Mouse (Mus musculus): ENCODE results near the gene Cstl1. TPM values are rescaled to one million over a fixed set of nuclear protein-coding genes. Genes with fewer than 3 reads are reported as not detected.

The Cstl1 gene
- not detected in 2 replicates for polyA plus RNA-seq (2014; fragmentation: Nextera tagmentation; extraction: Ambion mirVana)

DNA sequence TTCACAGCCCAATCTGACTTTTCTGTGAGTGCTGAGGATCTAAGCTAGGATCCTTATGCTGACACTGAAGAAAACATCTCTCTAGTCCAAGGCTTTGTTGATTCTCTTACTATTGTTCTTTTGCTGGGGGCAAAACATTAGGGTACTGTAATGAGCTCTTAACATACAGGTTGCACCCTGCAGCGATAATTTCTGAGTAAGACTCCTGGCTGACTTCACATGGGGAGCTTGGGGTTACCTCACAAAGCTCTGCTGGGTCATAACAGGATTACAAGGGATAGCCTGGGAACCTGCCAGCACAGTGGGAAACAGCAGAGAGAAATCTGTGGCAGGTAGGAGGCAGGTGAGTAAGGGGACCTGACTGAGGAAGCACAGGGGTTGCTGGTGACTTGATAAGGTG lies at the start of gene Cstl1:
Gene Cstl1, plus strand, starts transcription at position 301 of the 400 bp plus-strand sequence.
- no peaks in the 10 kb centered on the region for H3K27me3 ChIP-seq (ENCODE audit: control insufficient read depth, insufficient read depth, low read length)
- no peaks in the 10 kb centered on the region for H3K9me3 ChIP-seq (ENCODE audit: control insufficient read depth, low read length)
- ATAC-seq (ENCODE audit: low FRiP score) (no peak), DNase-seq (ENCODE audit: low spot score, missing footprints) (no peak)
- no peak within 1 kb of the TSS for H3K27ac ChIP-seq (ENCODE audit: low read depth, low read length)
- H3K4me1 ChIP-seq (ENCODE audit: control insufficient read depth, insufficient read depth, low read length), result no peaks in the 10 kb centered on the region
- no peaks in the 10 kb centered on the region for H3K36me3 ChIP-seq (ENCODE audit: control insufficient read depth, insufficient read depth, low read length)
- H3K9ac ChIP-seq (ENCODE audit: low read length), result no peak within 1 kb of the TSS
- no peak within 1 kb of the TSS for H3K4me2 ChIP-seq
- 74% methylated on average over 1 of the region's 1 CpGs for WGBS
- H3K4me3 ChIP-seq (ENCODE audit: low read depth, low read length), result no peak within 1 kb of the TSS

DNA sequence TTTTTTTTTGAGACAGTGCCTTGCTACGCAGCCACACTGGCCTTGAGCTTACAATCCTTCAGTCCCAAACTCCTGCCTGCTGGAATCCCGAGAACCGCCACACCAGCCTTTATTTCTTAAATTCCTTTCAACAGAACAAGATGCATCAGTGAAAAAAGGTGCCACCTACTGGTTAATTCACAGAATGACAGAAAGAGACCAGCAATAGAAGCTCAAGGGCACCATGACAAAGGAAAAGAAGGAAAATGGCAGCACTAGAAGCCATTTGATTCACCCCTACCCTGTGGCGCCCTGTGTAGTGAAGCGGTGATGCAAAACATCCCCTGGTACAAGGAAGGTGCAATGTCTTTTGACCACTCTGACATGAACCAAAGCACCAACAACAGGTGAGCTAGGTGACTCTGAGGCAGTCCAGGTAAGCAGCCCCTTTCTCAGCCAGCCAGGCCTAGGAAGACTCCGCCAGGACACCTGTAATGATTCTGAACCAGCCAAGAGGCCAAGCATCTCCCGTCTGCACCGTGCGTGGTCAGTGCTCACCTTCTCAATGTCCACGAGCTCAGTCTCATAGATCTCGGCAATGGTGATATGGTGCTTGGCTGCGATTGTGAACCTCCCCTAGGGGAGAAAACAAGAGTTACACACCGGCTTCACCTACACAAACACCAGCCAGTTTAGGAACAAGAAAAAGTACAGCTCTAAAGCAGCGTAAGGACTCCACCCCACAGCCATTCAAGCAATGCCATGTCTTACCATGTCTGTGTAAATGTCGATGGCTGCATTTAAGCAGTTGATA lies 43.6 kb upstream of the Cstl1 start:
- 75% methylated on average over 15 of the region's 15 CpGs for WGBS
- ATAC-seq (ENCODE audit: low FRiP score), result peak; percentile 58
- Histone ChIP-seq H3K4me2 (no peak overlapping the region), H3K4me1 (ENCODE audit: control insufficient read depth, insufficient read depth, low read length) (no peaks in the 10 kb centered on the region), H3K27ac (ENCODE audit: low read depth, low read length) (no peak overlapping the region), H3K27me3 (ENCODE audit: control insufficient read depth, insufficient read depth, low read length) (no peaks in the 10 kb centered on the region), H3K9ac (ENCODE audit: low read length) (no peak overlapping the region), H3K36me3 (ENCODE audit: control insufficient read depth, insufficient read depth, low read length) (0 out of 2 replicates have a peak, but pooled peaks cover 2% of the 10 kb centered on the region), H3K9me3 (ENCODE audit: control insufficient read depth, low read length) (no peaks in the 10 kb centered on the region), H3K4me3 (ENCODE audit: low read depth, low read length) (no peak overlapping the region)
- DNase-seq (ENCODE audit: low spot score, missing footprints), result peak; percentile 85

DNA sequence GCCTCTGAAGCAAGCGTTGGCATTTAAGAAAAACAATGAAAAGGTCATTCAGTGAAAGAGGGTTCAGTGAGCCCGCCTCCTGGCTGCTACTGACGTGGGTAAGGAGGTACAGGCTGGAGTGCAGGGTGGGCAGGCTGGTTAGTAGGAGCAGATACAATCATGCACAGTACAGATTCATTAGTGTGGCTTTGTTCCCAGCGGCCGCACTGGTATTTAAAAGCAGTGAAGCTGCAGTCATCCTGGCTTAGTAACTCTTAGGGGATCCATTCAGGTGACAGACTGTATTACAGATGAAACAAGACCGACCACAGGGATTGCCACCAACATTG lies 43.0 kb upstream of the Cstl1 start:
- no peaks in the 10 kb centered on the region for H3K9me3 ChIP-seq (ENCODE audit: control insufficient read depth, low read length)
- WGBS, result 64% methylated on average over 6 of the region's 6 CpGs
- no peak overlapping the region for H3K9ac ChIP-seq (ENCODE audit: low read length)
- no peaks in the 10 kb centered on the region for H3K27me3 ChIP-seq (ENCODE audit: control insufficient read depth, insufficient read depth, low read length)
- no peaks in the 10 kb centered on the region for H3K4me1 ChIP-seq (ENCODE audit: control insufficient read depth, insufficient read depth, low read length)
- no peak overlapping the region for H3K4me3 ChIP-seq (ENCODE audit: low read depth, low read length)
- no peak for DNase-seq (ENCODE audit: low spot score, missing footprints)
- 0 out of 2 replicates have a peak, but pooled peaks cover 2% of the 10 kb centered on the region for H3K36me3 ChIP-seq (ENCODE audit: control insufficient read depth, insufficient read depth, low read length)
- no peak for ATAC-seq (ENCODE audit: low FRiP score)
- H3K4me2 ChIP-seq, result no peak overlapping the region
- H3K27ac ChIP-seq (ENCODE audit: low read depth, low read length), result no peak overlapping the region

DNA sequence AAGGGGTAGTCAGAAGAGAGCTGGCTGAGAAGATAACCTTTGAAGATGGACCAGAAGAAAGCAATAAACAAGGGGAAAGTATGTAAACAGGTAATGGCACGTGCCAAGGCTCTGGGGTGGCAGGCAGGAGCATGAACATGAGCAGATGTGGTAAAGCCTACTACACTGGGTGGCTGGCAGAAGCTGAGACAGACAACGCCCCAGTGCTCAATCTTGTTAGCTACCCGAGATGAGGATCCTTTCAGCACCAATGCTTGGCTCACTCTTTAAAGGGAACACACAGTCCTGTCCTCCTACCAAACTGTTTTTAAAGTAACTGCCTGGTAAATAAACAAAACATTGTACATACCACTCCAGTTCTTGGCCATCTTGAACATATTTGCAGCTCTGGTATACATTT lies 37.8 kb upstream of the Cstl1 start:
- H3K4me1 ChIP-seq (ENCODE audit: control insufficient read depth, insufficient read depth, low read length), result no peaks in the 10 kb centered on the region
- 82% methylated on average over 3 of the region's 3 CpGs for WGBS
- no peak overlapping the region for H3K9ac ChIP-seq (ENCODE audit: low read length)
- no peak overlapping the region for H3K4me2 ChIP-seq
- H3K4me3 ChIP-seq (ENCODE audit: low read depth, low read length), result no peak overlapping the region
- H3K27me3 ChIP-seq (ENCODE audit: control insufficient read depth, insufficient read depth, low read length), result no peaks in the 10 kb centered on the region
- no peak for ATAC-seq (ENCODE audit: low FRiP score)
- H3K9me3 ChIP-seq (ENCODE audit: control insufficient read depth, low read length), result no peaks in the 10 kb centered on the region
- DNase-seq (ENCODE audit: low spot score, missing footprints), result no peak
- 0 out of 2 replicates have a peak, but pooled peaks cover 2% of the 10 kb centered on the region for H3K36me3 ChIP-seq (ENCODE audit: control insufficient read depth, insufficient read depth, low read length)
- no peak overlapping the region for H3K27ac ChIP-seq (ENCODE audit: low read depth, low read length)

DNA sequence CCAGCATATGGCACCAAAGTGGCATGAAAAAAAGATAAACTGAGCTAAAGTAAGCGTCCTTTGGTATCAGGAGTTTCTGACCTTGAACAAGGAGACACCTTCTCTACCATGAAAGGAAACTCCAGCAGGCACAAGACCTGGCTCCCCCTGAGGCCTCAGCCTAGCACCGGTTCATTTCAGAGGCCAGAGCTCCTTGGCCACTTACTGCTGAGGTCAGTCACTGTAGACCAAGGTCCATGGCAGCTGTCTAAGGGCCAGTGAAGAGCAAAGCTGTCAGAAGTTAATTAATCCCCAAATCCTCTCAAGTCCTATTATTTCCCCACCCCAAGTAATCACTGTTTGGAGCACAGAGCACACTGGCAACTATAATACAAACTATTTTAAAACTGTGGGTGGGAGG lies 33.1 kb upstream of the Cstl1 start:
- ATAC-seq (ENCODE audit: low FRiP score), result no peak

DNA sequence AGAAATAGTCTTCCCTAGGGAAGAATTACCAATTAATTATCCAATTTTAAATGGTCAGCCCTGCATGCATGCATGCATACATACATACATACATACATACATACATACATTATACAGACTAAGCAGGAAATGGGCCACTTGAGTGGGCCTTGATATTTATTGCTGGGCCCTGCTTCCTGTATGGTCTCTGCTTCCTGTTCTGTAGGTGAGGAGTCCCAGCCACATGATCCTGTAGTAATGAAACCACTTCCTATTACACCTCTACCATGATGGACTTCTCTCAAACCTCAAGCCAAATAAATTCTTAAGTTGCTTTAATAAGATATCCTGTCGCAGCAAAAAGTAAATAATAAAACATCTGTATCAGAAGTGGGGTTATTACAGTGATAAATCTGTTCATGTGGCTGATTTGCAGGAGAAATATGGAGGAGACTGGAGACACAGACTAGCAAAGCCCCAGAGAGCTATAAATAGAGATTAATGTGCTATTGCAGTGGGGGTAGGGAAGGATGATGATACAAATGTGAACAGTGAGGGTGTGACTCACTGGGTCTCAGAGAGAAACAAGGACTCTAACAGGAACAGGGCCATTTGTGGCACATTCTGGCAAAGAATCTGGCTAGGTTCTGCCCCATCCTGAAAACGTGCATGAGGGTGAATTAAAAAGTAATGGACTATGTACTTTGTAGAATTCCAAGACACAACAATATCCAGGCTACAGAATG lies 30.7 kb upstream of the Cstl1 start:
- no peak for DNase-seq (ENCODE audit: low spot score, missing footprints)
- H3K36me3 ChIP-seq (ENCODE audit: control insufficient read depth, insufficient read depth, low read length), result no peaks in the 10 kb centered on the region
- WGBS, result 82% methylated on average over 2 of the region's 2 CpGs
- H3K4me3 ChIP-seq (ENCODE audit: low read depth, low read length), result no peak overlapping the region
- H3K27me3 ChIP-seq (ENCODE audit: control insufficient read depth, insufficient read depth, low read length), result no peaks in the 10 kb centered on the region
- H3K9me3 ChIP-seq (ENCODE audit: control insufficient read depth, low read length), result no peaks in the 10 kb centered on the region
- no peak overlapping the region for H3K4me2 ChIP-seq
- no peak overlapping the region for H3K27ac ChIP-seq (ENCODE audit: low read depth, low read length)
- no peak for ATAC-seq (ENCODE audit: low FRiP score)
- no peaks in the 10 kb centered on the region for H3K4me1 ChIP-seq (ENCODE audit: control insufficient read depth, insufficient read depth, low read length)
- no peak overlapping the region for H3K9ac ChIP-seq (ENCODE audit: low read length)

More for the DNA sequence above, 33.1 kb upstream of the Cstl1 start:
- DNase-seq (ENCODE audit: low spot score, missing footprints), result peak; percentile 33
- no peak overlapping the region for H3K4me3 ChIP-seq (ENCODE audit: low read depth, low read length)
- no peaks in the 10 kb centered on the region for H3K27me3 ChIP-seq (ENCODE audit: control insufficient read depth, insufficient read depth, low read length)
- WGBS, result 62% methylated on average over 2 of the region's 2 CpGs
- H3K27ac ChIP-seq (ENCODE audit: low read depth, low read length), result no peak overlapping the region
- H3K9ac ChIP-seq (ENCODE audit: low read length), result no peak overlapping the region
- no peaks in the 10 kb centered on the region for H3K36me3 ChIP-seq (ENCODE audit: control insufficient read depth, insufficient read depth, low read length)
- H3K9me3 ChIP-seq (ENCODE audit: control insufficient read depth, low read length), result no peaks in the 10 kb centered on the region
- H3K4me1 ChIP-seq (ENCODE audit: control insufficient read depth, insufficient read depth, low read length), result no peaks in the 10 kb centered on the region
- H3K4me2 ChIP-seq, result no peak overlapping the region

DNA sequence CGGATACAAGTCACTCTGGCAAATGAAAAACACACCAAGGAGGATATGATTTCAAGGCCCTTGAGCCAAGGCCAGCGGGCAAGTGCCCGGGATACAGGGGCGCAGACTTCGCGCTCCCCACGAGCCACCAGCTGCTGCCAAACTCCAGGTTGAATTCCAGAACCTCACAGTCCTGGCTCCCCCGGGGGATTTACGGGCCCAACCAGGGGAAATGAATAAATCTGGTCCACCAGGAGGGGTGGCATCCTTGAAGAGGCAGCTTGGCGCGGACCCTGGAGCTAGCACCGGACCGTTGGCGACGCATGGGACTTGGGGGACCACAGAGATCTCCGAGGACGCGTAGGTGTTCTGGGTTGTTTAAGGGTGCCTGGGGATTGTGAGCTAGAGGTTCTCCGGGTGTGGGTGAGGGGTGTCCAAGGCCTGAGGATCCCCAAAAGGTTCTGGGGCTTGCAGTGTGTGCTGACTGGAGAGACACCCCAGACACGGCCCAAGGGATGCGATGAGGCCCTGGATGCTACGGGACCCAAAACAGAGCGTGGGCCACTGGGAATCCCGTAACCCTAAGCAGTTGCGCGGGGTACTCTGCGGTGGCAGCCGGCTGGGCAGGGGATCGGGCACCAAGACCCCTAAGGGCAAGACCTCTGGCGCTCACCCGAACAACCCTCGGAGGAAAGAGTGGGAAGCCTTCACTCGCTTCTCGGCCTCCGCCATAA lies 18.4 kb upstream of the Cstl1 start:
- Histone ChIP-seq H3K36me3 (ENCODE audit: control insufficient read depth, insufficient read depth, low read length) (no peaks in the 10 kb centered on the region), H3K4me2 (peak overlapping the region; percentile 94), H3K9me3 (ENCODE audit: control insufficient read depth, low read length) (peaks cover 5% of the 10 kb centered on the region; the same call in 1 of the 2 replicates), H3K4me3 (ENCODE audit: low read depth, low read length) (peak overlapping the region; percentile 66), H3K9ac (ENCODE audit: low read length) (peak overlapping the region; percentile 83), H3K27ac (ENCODE audit: low read depth, low read length) (no peak overlapping the region), H3K27me3 (ENCODE audit: control insufficient read depth, insufficient read depth, low read length) (no peaks in the 10 kb centered on the region), H3K4me1 (ENCODE audit: control insufficient read depth, insufficient read depth, low read length) (peaks cover 4% of the 10 kb centered on the region; the same call in 1 of the 2 replicates)
- under 1% methylated on average over 35 of the region's 35 CpGs for WGBS
- ATAC-seq (ENCODE audit: low FRiP score), result peak; percentile 81; the same call in 1 of the 2 replicates
- peak; percentile 93 for DNase-seq (ENCODE audit: low spot score, missing footprints)

DNA sequence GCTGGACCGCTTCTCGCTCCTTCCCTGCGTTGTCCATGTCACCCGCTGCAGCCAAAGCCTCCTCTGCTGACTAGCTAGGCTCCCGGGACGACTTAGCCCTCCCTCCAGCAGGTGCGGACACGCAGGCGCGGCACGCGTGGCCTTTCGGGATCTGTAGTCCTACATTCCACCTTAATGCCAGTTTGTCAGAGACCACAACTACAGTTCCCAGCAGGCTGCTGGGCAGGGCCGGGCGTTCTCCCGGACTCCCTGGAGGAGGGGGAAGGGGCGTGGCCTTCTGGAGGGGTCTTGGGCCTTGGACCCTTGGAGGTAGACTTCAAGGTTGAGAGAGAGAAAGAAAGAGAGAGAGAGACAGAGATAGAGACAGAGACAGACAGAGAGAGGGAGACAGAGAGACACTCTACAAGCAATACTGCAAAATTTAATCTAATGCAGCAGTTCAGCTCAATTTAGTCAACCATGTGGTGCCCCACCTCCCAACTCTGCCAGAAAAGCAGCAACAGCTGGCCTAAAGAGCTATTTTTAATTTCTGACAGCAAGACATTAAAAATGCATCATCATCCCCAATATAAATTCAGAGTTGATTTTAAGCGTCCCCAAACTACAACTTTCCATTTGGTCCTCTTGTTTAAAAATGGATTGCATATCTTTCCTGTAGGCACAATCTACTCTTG lies 17.7 kb upstream of the Cstl1 start, which contains the start of gene Napb:
Gene Napb, minus strand, starts transcription at position 141 of the 674 bp plus-strand sequence.
- Histone ChIP-seq H3K4me1 (ENCODE audit: control insufficient read depth, insufficient read depth, low read length) (peaks cover 4% of the 10 kb centered on the region; the same call in 1 of the 2 replicates), H3K9ac (ENCODE audit: low read length) (peak within 1 kb of the TSS; percentile 83), H3K4me3 (ENCODE audit: low read depth, low read length) (peak within 1 kb of the TSS; percentile 66), H3K4me2 (peak within 1 kb of the TSS; percentile 94), H3K9me3 (ENCODE audit: control insufficient read depth, low read length) (peaks cover 5% of the 10 kb centered on the region; the same call in 1 of the 2 replicates), H3K27ac (ENCODE audit: low read depth, low read length) (no peak within 1 kb of the TSS), H3K27me3 (ENCODE audit: control insufficient read depth, insufficient read depth, low read length) (no peaks in the 10 kb centered on the region), H3K36me3 (ENCODE audit: control insufficient read depth, insufficient read depth, low read length) (no peaks in the 10 kb centered on the region)
- peak; percentile 99 for DNase-seq (ENCODE audit: low spot score, missing footprints)
- peak; percentile 100 for ATAC-seq (ENCODE audit: low FRiP score)
- WGBS, result 4% methylated on average over 18 of the region's 18 CpGs
